Mouse (Mus musculus): Measurements from ENCODE around the gene Gprc5b.

The Gprc5b gene

GRCm38 (mm10) chr7:118994231-118994842, 674 bp downstream of the Gprc5b start:
- ChIA-PET CTCF (interaction anchor here (0.6 to 4.9 kb wide), 21 partner anchors 15 to 254 kb away, joined by 3 to 74 read pairs (median 5); partner anchors contain the start of gene Vps35l (in 2 of the 4)), POLR2A (interaction anchor here (0.8 to 5.6 kb wide), 27 partner anchors 9 to 865 kb away, joined by 3 to 77 read pairs (median 4); partner anchors contain the start of genes Vps35l (in 2 of the 4), Arl6ip1 (in 1 of the 4) and Iqck (in 1 of the 4))

GRCm38 (mm10) chr7:118993597-118994230, 1.3 kb downstream of the Gprc5b start:
- ChIA-PET CTCF (interaction anchor here (0.6 to 4.9 kb wide), 11 partner anchors 16 to 228 kb away, joined by 3 to 74 read pairs (median 5); no protein-coding TSS in a partner anchor), POLR2A (interaction anchor here (0.6 to 5.6 kb wide), 30 partner anchors 12 to 864 kb away, joined by 3 to 77 read pairs (median 4); partner anchors contain the start of genes Vps35l (in 2 of the 4) and Arl6ip1 (in 1 of the 4))

- ChIA-PET CTCF (interaction anchor here (0.7 to 4.9 kb wide), 18 partner anchors 11 to 520 kb away, joined by 3 to 74 read pairs (median 5); partner anchors contain the start of gene Vps35l (in 1 of the 4)), POLR2A (interaction anchor here (0.6 to 5.6 kb wide), 54 partner anchors 11 to 863 kb away, joined by 3 to 77 read pairs (median 4); partner anchors contain the start of genes Vps35l (in 3 of the 4), Arl6ip1 (in 1 of the 4), Ccp110 (in 1 of the 4) and Coq7 (in 1 of the 4))
Observed at GRCm38 (mm10) chr7:118992623-118993405, 2.2 kb downstream of the Gprc5b start.

GRCm38 (mm10) chr7:118992080-118992560, 2.9 kb downstream of the Gprc5b start:
- POLR2A ChIA-PET: interaction anchor here in 3 of 4 experiments (0.6 to 5.6 kb wide), 44 partner anchors 10 to 548 kb away, joined by 3 to 77 read pairs (median 4); partner anchors contain the start of genes Vps35l (in 2 of the 3), Ccp110 (in 1 of the 3), Coq7 (in 1 of the 3) and Iqck (in 1 of the 3)
- CTCF ChIA-PET: interaction anchor here (0.6 to 4.9 kb wide), 18 partner anchors 10 to 521 kb away, joined by 3 to 74 read pairs (median 5); partner anchors contain the start of gene Vps35l (in 1 of the 4)

- ChIA-PET POLR2A (interaction anchor here in 3 of 4 experiments (0.7 to 5.6 kb wide), 16 partner anchors 11 to 548 kb away, joined by 3 to 77 read pairs (median 4); partner anchors contain the start of genes Iqck (in 1 of the 3), Knop1 (in 1 of the 3) and Vps35l (in 1 of the 3)), CTCF (interaction anchor here in 3 of 4 experiments (0.5 to 1.7 kb wide), 8 partner anchors 15 to 253 kb away, joined by 3 to 10 read pairs (median 6); no protein-coding TSS in a partner anchor)
Observed at GRCm38 (mm10) chr7:118991341-118991884, 3.6 kb downstream of the Gprc5b start.

- ChIA-PET POLR2A (interaction anchor here in 2 of 4 experiments (0.6 to 5.6 kb wide), 3 partner anchors 14 to 250 kb away, joined by 3 to 77 read pairs (median 3); partner anchors contain the start of gene Vps35l (in 1 of the 2)), CTCF (no interaction called here)
Observed at GRCm38 (mm10) chr7:118990282-118990681, 4.7 kb downstream of the Gprc5b start.

GRCm38 (mm10) chr7:118989275-118989856, 5.6 kb downstream of the Gprc5b start:
- CTCF ChIA-PET: no interaction called here

GRCm38 (mm10) chr7:118986369-118986768, 8.6 kb downstream of the Gprc5b start:
- ChIA-PET CTCF (interaction anchor here in 1 of 4 experiments (0.6 kb wide), 1 partner anchor 221 kb away, joined by 3 read pairs; no protein-coding TSS in a partner anchor), POLR2A (interaction anchor here in 2 of 4 experiments (1.4 to 2.0 kb wide), 2 partner anchors 9 to 10 kb away, joined by 3 to 9 read pairs; no protein-coding TSS in a partner anchor)

More at GRCm38 (mm10) chr7:118989275-118989856, 5.6 kb downstream of the Gprc5b start:
- POLR2A ChIA-PET: interaction anchor here in 1 of 4 experiments (2.8 kb wide), 1 partner anchor 13 kb away, joined by 7 read pairs; no protein-coding TSS in a partner anchor

GRCm38 (mm10) chr7:118985786-118986185, 9.2 kb downstream of the Gprc5b start:
- ChIA-PET CTCF (interaction anchor here in 2 of 4 experiments (0.5 to 0.7 kb wide), 2 partner anchors 220 to 250 kb away, joined by 4 read pairs; no protein-coding TSS in a partner anchor), POLR2A (interaction anchor here in 3 of 4 experiments (0.6 to 2.0 kb wide), 4 partner anchors 9 to 1935 kb away, joined by 3 to 9 read pairs (median 4); no protein-coding TSS in a partner anchor)

GRCm38 (mm10) chr7:118983961-118984360, 11.1 kb downstream of the Gprc5b start:
- POLR2A ChIA-PET: no interaction called here

GRCm38 (mm10) chr7:118982586-118982985, 12.4 kb downstream of the Gprc5b start:
- ChIA-PET POLR2A (interaction anchor here in 3 of 4 experiments (0.7 to 1.9 kb wide), 3 partner anchors 10 to 527 kb away, joined by 3 to 5 read pairs (median 4); no protein-coding TSS in a partner anchor), CTCF (interaction anchor here in 2 of 4 experiments (0.6 to 0.7 kb wide), 2 partner anchors 204 to 216 kb away, joined by 4 to 5 read pairs; no protein-coding TSS in a partner anchor)

More at GRCm38 (mm10) chr7:118983961-118984360, 11.1 kb downstream of the Gprc5b start:
- CTCF ChIA-PET: interaction anchor here in 1 of 4 experiments (0.6 kb wide), 1 partner anchor 12 kb away, joined by 3 read pairs; no protein-coding TSS in a partner anchor

- ChIA-PET CTCF (interaction anchor here in 2 of 4 experiments (0.7 to 0.8 kb wide), 2 partner anchors 11 to 203 kb away, joined by 3 to 5 read pairs; no protein-coding TSS in a partner anchor), POLR2A (interaction anchor here in 2 of 4 experiments (1.2 to 1.9 kb wide), 2 partner anchors 11 to 153 kb away, joined by 4 to 5 read pairs; no protein-coding TSS in a partner anchor)
Observed at GRCm38 (mm10) chr7:118981831-118982230, 13.2 kb downstream of the Gprc5b start.

- ChIA-PET CTCF (interaction anchor here in 1 of 4 experiments (0.8 kb wide), 1 partner anchor 11 kb away, joined by 3 read pairs; no protein-coding TSS in a partner anchor), POLR2A (interaction anchor here in 2 of 4 experiments (1.2 to 1.9 kb wide), 2 partner anchors 12 to 131 kb away, joined by 3 to 4 read pairs; no protein-coding TSS in a partner anchor)
Observed at GRCm38 (mm10) chr7:118981346-118981745, 13.7 kb downstream of the Gprc5b start.

GRCm38 (mm10) chr7:118979708-118980107, 15.3 kb downstream of the Gprc5b start:
- ChIA-PET CTCF (interaction anchor here in 1 of 4 experiments (0.8 to 1.2 kb wide), 2 partner anchors 31 to 214 kb away, joined by 3 read pairs; no protein-coding TSS in a partner anchor), POLR2A (interaction anchor here in 1 of 4 experiments (0.7 kb wide), 1 partner anchor 12 kb away, joined by 3 read pairs; no protein-coding TSS in a partner anchor)

GRCm38 (mm10) chr7:118979121-118979520, 15.9 kb downstream of the Gprc5b start:
- ChIA-PET CTCF (no interaction called here), POLR2A (interaction anchor here in 2 of 4 experiments (0.7 to 8.2 kb wide), 2 partner anchors 14 to 127 kb away, joined by 5 to 77 read pairs; partner anchors contain the start of gene Gprc5b (in 1 of the 2))

GRCm38 (mm10) chr7:118977167-118977543, 17.9 kb downstream of the Gprc5b start:
- ChIA-PET CTCF (interaction anchor here in 3 of 4 experiments (1.0 to 2.0 kb wide), 8 partner anchors 15 to 237 kb away, joined by 3 to 16 read pairs (median 4); partner anchors contain the start of gene Gprc5b (in 2 of the 3)), POLR2A (interaction anchor here in 3 of 4 experiments (0.8 to 8.2 kb wide), 17 partner anchors 9 to 384 kb away, joined by 3 to 77 read pairs (median 5); partner anchors contain the start of genes Gprc5b (in 2 of the 3), Iqck (in 1 of the 3), Knop1 (in 1 of the 3) and Vps35l (in 1 of the 3))

Measured in embryonic stem cell, embryonic (primary cell).